ENCODE assay signal across 16 mouse cellular contexts in genomic region chr8:128470097-128470496, GRCm38 (mm10).
"Had no signal": no experiment of that assay in that cellular context is flagged by ENCODE, and none has a peak within 500 bp of the region (broad histone marks: within the 10 kb centered on the region; RNA-seq: fewer than 3 reads in every experiment).

No protein-coding gene starts in this region.

- H3K9ac ChIP-seq: liver, embryonic 15.5 days; midbrain, embryonic 15.5 days; neural tube, embryonic 13.5 days had no signal

- H3K27ac ChIP-seq: limb, embryonic 10.5 days; liver, embryonic 15.5 days; macrophage; midbrain, embryonic 15.5 days; neural tube, embryonic 13.5 days had no signal

- ATAC-seq: midbrain, embryonic 15.5 days had no signal

- H3K27me3 ChIP-seq: liver, embryonic 15.5 days; megakaryocyte, embryonic 14.5 days; midbrain, embryonic 15.5 days; neural tube, embryonic 13.5 days had no signal

- H3K4me2 ChIP-seq: liver, embryonic 11.5 days; liver, embryonic 15.5 days; midbrain, embryonic 11.5 days; midbrain, embryonic 15.5 days; neural tube, embryonic 13.5 days had no signal

- DNase-seq: kidney, adult 9 months; kidney, postnatal 14 days; lung, postnatal 10 days; retina, postnatal 1 day; right cerebral cortex, postnatal 4 days; spleen, adult 18-20 months; thymus, adult 18-20 months; thymus, postnatal 14 days had no signal

- H3K4me3 ChIP-seq: limb, embryonic 10.5 days; liver, embryonic 15.5 days; megakaryocyte, embryonic 14.5 days; midbrain, embryonic 15.5 days; neural tube, embryonic 13.5 days had no signal

- H3K9me3 ChIP-seq: limb, embryonic 10.5 days; liver, embryonic 15.5 days; megakaryocyte, embryonic 14.5 days; midbrain, embryonic 15.5 days; neural tube, embryonic 13.5 days had no signal

- H3K4me1 ChIP-seq: liver, embryonic 15.5 days; megakaryocyte, embryonic 14.5 days; midbrain, embryonic 15.5 days; neural tube, embryonic 13.5 days had no signal
